Mouse (Mus musculus) liver, adult 2 months (tissue): ENCODE results near the gene Cacna1a.

Source experiments
- CTCF ChIP-seq: fragments of 200-500 bp; IDR thresholded peaks from 2 replicates; pipeline ENCODE4 v1.5.1; 2011; ENCODE audit warnings: low read depth, low read length, control low read depth
- POLR2A ChIP-seq: fragments of 200-500 bp; IDR thresholded peaks from 2 replicates; pipeline ENCODE4 v1.6.1; 2011; ENCODE audit warnings: low read length, control low read depth; ENCODE audit not compliant: insufficient read depth; ENCODE audit errors: extremely low read depth

DNA sequence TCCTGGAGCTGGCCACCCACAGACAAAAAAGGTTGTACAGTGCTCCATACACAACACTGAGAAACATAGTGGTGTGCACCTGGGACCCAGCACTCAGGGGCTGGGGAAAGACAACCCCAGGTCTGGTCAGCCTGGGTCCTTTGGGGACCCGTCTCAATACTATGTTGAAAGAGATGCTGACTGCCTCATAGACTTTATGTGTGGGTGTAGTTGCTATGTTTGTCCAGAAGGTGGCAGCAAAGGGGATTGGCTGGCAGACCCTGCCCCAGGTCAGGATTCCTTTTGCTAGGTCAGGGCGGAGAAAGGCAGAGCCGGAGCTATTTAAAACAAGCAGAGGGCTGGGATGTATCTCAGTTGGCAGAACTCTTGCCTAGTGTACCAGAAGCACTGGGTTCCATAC is 191.4 kb downstream of the Cacna1a start:
- TF ChIP-seq CTCF (peak; percentile 67), POLR2A (no peak)
